Mouse (Mus musculus): ENCODE measurements around the gene Polr3e. TPM values are rescaled to one million over a fixed set of nuclear protein-coding genes. Genes with fewer than 3 reads are reported as not detected.
"Not testable (repeated sequence)": the region's sequence is repeated elsewhere in the genome, so short reads cannot be mapped to it uniquely, and the experiment has no call there.

The Polr3e gene
- polyA plus RNA-seq, 1 experiment from 2014 or later, result 40.3 TPM

- Histone ChIP-seq H3K27me3 (replicated peaks) (no peaks in the 10 kb centered on the region), H3K4me2 (replicated peaks) (no peak overlapping the region), H3K36me3 (peaks cover 19% of the 10 kb centered on the region), H3K27ac (no peak overlapping the region), H3K4me1 (replicated peaks) (peaks cover 3% of the 10 kb centered on the region; the same call in 1 of the 2 replicates), H3K9ac (no peak overlapping the region), H3K4me3 (replicated peaks) (no peak overlapping the region), H3K9me3 (no peaks in the 10 kb centered on the region)
- 92% methylated on average over 2 of the region's 2 CpGs for WGBS
- ATAC-seq, result no peak
Observed at GRCm38 (mm10) chr7:120960116-120960515, 42.6 kb downstream of the Polr3e start.

- Histone ChIP-seq H3K4me3 (replicated peaks) (no peak overlapping the region), H3K36me3 (peaks cover 19% of the 10 kb centered on the region), H3K27ac (no peak overlapping the region), H3K9me3 (no peaks in the 10 kb centered on the region), H3K9ac (no peak overlapping the region), H3K27me3 (replicated peaks) (no peaks in the 10 kb centered on the region), H3K4me1 (replicated peaks) (peaks cover 3% of the 10 kb centered on the region; the same call in 1 of the 2 replicates), H3K4me2 (replicated peaks) (no peak overlapping the region)
- ATAC-seq, result no peak; the same call in 1 of the 2 replicates
- WGBS, result 77% methylated on average over 6 of the region's 6 CpGs
Observed at GRCm38 (mm10) chr7:120960601-120961000, 43.1 kb downstream of the Polr3e start.

GRCm38 (mm10) chr7:120961893-120962292 is 44.3 kb downstream of the Polr3e start:
- H3K27ac ChIP-seq, result no peak overlapping the region
- H3K36me3 ChIP-seq, result peaks cover 19% of the 10 kb centered on the region
- 55% methylated on average over 3 of the region's 3 CpGs for WGBS
- H3K4me1 ChIP-seq (replicated peaks), result peaks cover 3% of the 10 kb centered on the region; the same call in 1 of the 2 replicates
- no peak overlapping the region for H3K4me3 ChIP-seq (replicated peaks)
- H3K27me3 ChIP-seq (replicated peaks), result no peaks in the 10 kb centered on the region
- H3K4me2 ChIP-seq (replicated peaks), result no peak overlapping the region
- H3K9ac ChIP-seq, result no peak overlapping the region
- ATAC-seq, result peak; percentile 90
- no peaks in the 10 kb centered on the region for H3K9me3 ChIP-seq

- peaks cover 3% of the 10 kb centered on the region; the same call in 1 of the 2 replicates for H3K4me1 ChIP-seq (replicated peaks)
- no peaks in the 10 kb centered on the region for H3K9me3 ChIP-seq
- no peak overlapping the region for H3K4me2 ChIP-seq (replicated peaks)
- H3K27me3 ChIP-seq (replicated peaks), result no peaks in the 10 kb centered on the region
- H3K36me3 ChIP-seq, result peaks cover 10% of the 10 kb centered on the region; the same call in 1 of the 2 replicates
- H3K9ac ChIP-seq, result no peak overlapping the region
- ATAC-seq, result no peak
- H3K27ac ChIP-seq, result no peak overlapping the region
- WGBS, result 70% methylated on average over 5 of the region's 5 CpGs
- H3K4me3 ChIP-seq (replicated peaks), result no peak overlapping the region
Observed at GRCm38 (mm10) chr7:120963126-120963525, 45.6 kb downstream of the Polr3e start.

GRCm38 (mm10) chr7:120969221-120969620 is 51.7 kb downstream of the Polr3e start:
- H3K9me3 ChIP-seq, result no peaks in the 10 kb centered on the region
- H3K36me3 ChIP-seq, result no peaks in the 10 kb centered on the region
- H3K27me3 ChIP-seq (replicated peaks), result no peaks in the 10 kb centered on the region
- ATAC-seq, result peak; percentile 66; the same call in 1 of the 2 replicates
- H3K4me2 ChIP-seq (replicated peaks), result no peak overlapping the region
- no peak overlapping the region for H3K4me3 ChIP-seq (replicated peaks)
- 59% methylated on average over 7 of the region's 7 CpGs for WGBS
- no peak overlapping the region for H3K27ac ChIP-seq
- H3K9ac ChIP-seq, result no peak overlapping the region
- 0 out of 2 replicates have a peak, but pooled peaks cover 4% of the 10 kb centered on the region for H3K4me1 ChIP-seq (replicated peaks)

GRCm38 (mm10) chr7:120970112-120970511 is 52.6 kb downstream of the Polr3e start:
- no peaks in the 10 kb centered on the region for H3K9me3 ChIP-seq
- H3K36me3 ChIP-seq, result no peaks in the 10 kb centered on the region
- H3K27me3 ChIP-seq (replicated peaks), result no peaks in the 10 kb centered on the region
- no peak overlapping the region for H3K4me2 ChIP-seq (replicated peaks)
- 70% methylated on average over 5 of the region's 5 CpGs for WGBS
- no peak overlapping the region for H3K4me3 ChIP-seq (replicated peaks)
- no peak overlapping the region for H3K27ac ChIP-seq
- ATAC-seq, result no peak
- H3K9ac ChIP-seq, result no peak overlapping the region
- H3K4me1 ChIP-seq (replicated peaks), result peaks cover 10% of the 10 kb centered on the region; the same call in 1 of the 2 replicates

- H3K9me3 ChIP-seq; H3K36me3 ChIP-seq; H3K4me3 ChIP-seq (replicated peaks); H3K4me1 ChIP-seq (replicated peaks); H3K27ac ChIP-seq; ATAC-seq; H3K9ac ChIP-seq; H3K27me3 ChIP-seq (replicated peaks); H3K4me2 ChIP-seq (replicated peaks): not testable (repeated sequence)
- 86% methylated on average over 2 of the region's 2 CpGs for WGBS
Observed at GRCm38 (mm10) chr7:120972471-120972870, 54.9 kb downstream of the Polr3e start.

- Histone ChIP-seq H3K4me3 (replicated peaks) (no peak overlapping the region), H3K36me3 (no peaks in the 10 kb centered on the region), H3K4me2 (replicated peaks) (no peak overlapping the region), H3K9me3 (no peaks in the 10 kb centered on the region), H3K4me1 (replicated peaks) (peaks cover 12% of the 10 kb centered on the region), H3K27ac (0 out of 2 replicates have a peak overlapping the region, but pooled peaks have one; percentile 24), H3K27me3 (replicated peaks) (no peaks in the 10 kb centered on the region), H3K9ac (no peak overlapping the region)
- 47% methylated on average over 3 of the region's 3 CpGs for WGBS
- no peak for ATAC-seq
Observed at GRCm38 (mm10) chr7:120974001-120974400, 56.5 kb downstream of the Polr3e start.

GRCm38 (mm10) chr7:120977063-120977462 is 59.5 kb downstream of the Polr3e start:
- no peak for ATAC-seq
- H3K4me2 ChIP-seq (replicated peaks), result no peak overlapping the region

GRCm38 (mm10) chr7:120980041-120980440 is 62.5 kb downstream of the Polr3e start:
- no peak overlapping the region for H3K9ac ChIP-seq
- WGBS, result 71% methylated on average over 4 of the region's 4 CpGs
- H3K36me3 ChIP-seq, result no peaks in the 10 kb centered on the region
- no peak overlapping the region for H3K4me2 ChIP-seq (replicated peaks)
- no peak overlapping the region for H3K27ac ChIP-seq
- H3K4me3 ChIP-seq (replicated peaks), result no peak overlapping the region
- ATAC-seq, result no peak
- H3K27me3 ChIP-seq (replicated peaks), result no peaks in the 10 kb centered on the region
- H3K4me1 ChIP-seq (replicated peaks), result peaks cover 13% of the 10 kb centered on the region; the same call in 1 of the 2 replicates
- no peaks in the 10 kb centered on the region for H3K9me3 ChIP-seq

More at GRCm38 (mm10) chr7:120977063-120977462, 59.5 kb downstream of the Polr3e start:
- no peak overlapping the region for H3K27ac ChIP-seq
- no peak overlapping the region for H3K9ac ChIP-seq
- H3K36me3 ChIP-seq, result no peaks in the 10 kb centered on the region
- no peaks in the 10 kb centered on the region for H3K27me3 ChIP-seq (replicated peaks)
- H3K9me3 ChIP-seq, result no peaks in the 10 kb centered on the region
- H3K4me3 ChIP-seq (replicated peaks), result no peak overlapping the region
- H3K4me1 ChIP-seq (replicated peaks), result peaks cover 19% of the 10 kb centered on the region
- WGBS, result 36% methylated on average over 7 of the region's 7 CpGs

GRCm38 (mm10) chr7:120980931-120981924 is 63.7 kb downstream of the Polr3e start:
- Histone ChIP-seq H3K36me3 (no peaks in the 10 kb centered on the region), H3K4me1 (replicated peaks) (peaks cover 13% of the 10 kb centered on the region; the same call in 1 of the 2 replicates), H3K27ac (peak overlapping the region; percentile 74; the same call in 1 of the 2 replicates), H3K4me3 (replicated peaks) (peak overlapping the region; percentile 86), H3K9ac (peak overlapping the region; percentile 81), H3K27me3 (replicated peaks) (no peaks in the 10 kb centered on the region), H3K4me2 (replicated peaks) (peak overlapping the region; percentile 90), H3K9me3 (no peaks in the 10 kb centered on the region)
- 5% methylated on average over 39 of the region's 39 CpGs for WGBS
- peak; percentile 68 for ATAC-seq

GRCm38 (mm10) chr7:120982200-120982841 is 64.8 kb downstream of the Polr3e start, which contains the start of the genes Cdr2 and Mfsd13b:
Cdr2 (minus strand) TSS chr7:120982312.
Mfsd13b (plus strand) TSS chr7:120982509.
- peak within 1 kb of the TSS; percentile 81 for H3K9ac ChIP-seq
- H3K9me3 ChIP-seq, result no peaks in the 10 kb centered on the region
- peak within 1 kb of the TSS; percentile 90 for H3K4me2 ChIP-seq (replicated peaks)
- H3K36me3 ChIP-seq, result no peaks in the 10 kb centered on the region
- H3K27me3 ChIP-seq (replicated peaks), result no peaks in the 10 kb centered on the region
- peak; percentile 97 for ATAC-seq
- H3K4me1 ChIP-seq (replicated peaks), result peaks cover 13% of the 10 kb centered on the region; the same call in 1 of the 2 replicates
- whole genome bisulfite sequencing, result under 1% methylated on average over 46 of the region's 46 CpGs
- peak within 1 kb of the TSS; percentile 74 for H3K27ac ChIP-seq
- peak within 1 kb of the TSS; percentile 86 for H3K4me3 ChIP-seq (replicated peaks)
